ENCODE assay signal across 8 mouse cellular contexts in the genomic region with DNA sequence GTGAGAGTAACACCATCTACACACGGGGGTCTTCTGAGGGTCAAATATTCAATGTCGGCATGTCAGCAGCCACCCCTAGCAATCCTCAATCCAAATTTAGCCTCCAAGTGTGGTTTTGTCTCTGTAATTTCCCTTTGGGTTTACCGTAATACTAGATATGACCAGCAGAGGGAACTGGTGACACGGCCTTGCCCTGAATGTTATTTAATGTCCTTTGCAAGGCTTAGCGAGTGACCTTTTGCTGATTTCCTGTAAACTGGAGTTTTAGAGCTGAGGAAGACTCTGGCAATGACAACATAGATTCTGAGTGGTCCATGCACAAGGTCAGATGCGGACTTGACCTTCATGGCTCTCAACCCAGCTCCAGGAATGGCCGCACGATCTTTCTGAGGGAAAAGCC. TPM values are rescaled to one million over a fixed set of nuclear protein-coding genes. Genes with fewer than 3 reads are reported as not detected.
DNase-seq lines count a peak whose midpoint lies in the region; ATAC-seq lines count a peak whose summit lies in the region.

No protein-coding gene starts in this region.

- no peaks in the 10 kb centered on the region for H3K4me1 ChIP-seq in kidney, embryonic 15.5 days
- H3K4me1 ChIP-seq in forebrain, embryonic 15.5 days: no peaks in the 10 kb centered on the region

- H3K27me3 ChIP-seq in kidney, embryonic 15.5 days: no peaks in the 10 kb centered on the region
- no peaks in the 10 kb centered on the region for H3K27me3 ChIP-seq in forebrain, embryonic 15.5 days

- no peaks in the 10 kb centered on the region for H3K9me3 ChIP-seq in kidney, embryonic 15.5 days (replicated peaks)
- H3K9me3 ChIP-seq in forebrain, embryonic 15.5 days: no peaks in the 10 kb centered on the region

- no peak overlapping the region for H3K9ac ChIP-seq in kidney, embryonic 15.5 days
- H3K9ac ChIP-seq in forebrain, embryonic 15.5 days (replicated peaks): no peak overlapping the region

- no peak for ATAC-seq in kidney, embryonic 15.5 days (replicated peaks; ENCODE audit: low FRiP score)
- peak; percentile 85 for ATAC-seq in CD4-positive, CD25-positive, alpha-beta regulatory T cell, adult 4 months
- ATAC-seq in forebrain, embryonic 15.5 days (replicated peaks): 0 out of 2 replicates have a peak, but pooled peaks have one; percentile 4

- no peaks in the 10 kb centered on the region for H3K36me3 ChIP-seq in kidney, embryonic 15.5 days
- H3K36me3 ChIP-seq in forebrain, embryonic 15.5 days: no peaks in the 10 kb centered on the region

- no peak overlapping the region for H3K4me3 ChIP-seq in kidney, embryonic 15.5 days (replicated peaks)
- H3K4me3 ChIP-seq in forebrain, embryonic 15.5 days: no peak overlapping the region

- peak; percentile 28 for DNase-seq in kidney, adult 18-20 months
- DNase-seq in adipocyte (ENCODE audit: low spot score): peak; percentile 54
- DNase-seq in kidney, postnatal 36 days: peak; percentile 35 to 39
- peak; percentile 85 for DNase-seq in naive thymus-derived CD4-positive, alpha-beta T cell, adult 2 months (ENCODE audit: low read depth)
- DNase-seq in spleen, postnatal 10 days (ENCODE audit: low spot score in 2 of 2): no peak

- no peak overlapping the region for H3K27ac ChIP-seq in kidney, embryonic 15.5 days
- no peak overlapping the region for H3K27ac ChIP-seq in forebrain, embryonic 15.5 days (replicated peaks)

- 41% methylated on average over 8 of the region's 8 CpGs for WGBS in kidney, embryonic 15.5 days
- 49% methylated on average over 8 of the region's 8 CpGs for WGBS in forebrain, embryonic 15.5 days

- no peak overlapping the region for H3K4me2 ChIP-seq in kidney, embryonic 15.5 days
- no peak overlapping the region for H3K4me2 ChIP-seq in forebrain, embryonic 15.5 days (replicated peaks)

RNA-seq across cellular contexts. Expression of a gene that starts 44.7 kb away (rescaled TPM):
- polyA plus RNA-seq in kidney, embryonic 15.5 days (2015; fragmentation: Nextera tagmentation; extraction: Ambion mirVana): 0.39 and 0.73 TPM in 2 replicates
- polyA plus RNA-seq in CD4-positive, CD25-positive, alpha-beta regulatory T cell, adult 4 months (2017; shearing (Covaris generic)): 1 to 10 TPM in 1 of 2 experiments, under 1 TPM in 1; 0.51 to 1.3 TPM
- 0.28 and 0.42 TPM in 2 replicates for polyA plus RNA-seq in forebrain, embryonic 15.5 days (2015; fragmentation: Nextera tagmentation; extraction: Ambion mirVana)

Comparison
In these comparisons a context has a peak if more than half of its experiments do, and no peak if none do; other contexts are left out.
1. DNase-seq: peak in kidney, adult 18-20 months (single experiment), adipocyte (single experiment), kidney, postnatal 36 days (2 of 2) and naive thymus-derived CD4-positive, alpha-beta T cell, adult 2 months (single experiment); none in spleen, postnatal 10 days (0 of 2).